Mouse (Mus musculus): Measurements from ENCODE around the gene Kcnd2. TPM values are rescaled to one million over a fixed set of nuclear protein-coding genes. Genes with fewer than 3 reads are reported as not detected.

The Kcnd2 gene
- total RNA-seq, 2 experiments from 2014 or later: 0.03 TPM; not detected in 1

DNA sequence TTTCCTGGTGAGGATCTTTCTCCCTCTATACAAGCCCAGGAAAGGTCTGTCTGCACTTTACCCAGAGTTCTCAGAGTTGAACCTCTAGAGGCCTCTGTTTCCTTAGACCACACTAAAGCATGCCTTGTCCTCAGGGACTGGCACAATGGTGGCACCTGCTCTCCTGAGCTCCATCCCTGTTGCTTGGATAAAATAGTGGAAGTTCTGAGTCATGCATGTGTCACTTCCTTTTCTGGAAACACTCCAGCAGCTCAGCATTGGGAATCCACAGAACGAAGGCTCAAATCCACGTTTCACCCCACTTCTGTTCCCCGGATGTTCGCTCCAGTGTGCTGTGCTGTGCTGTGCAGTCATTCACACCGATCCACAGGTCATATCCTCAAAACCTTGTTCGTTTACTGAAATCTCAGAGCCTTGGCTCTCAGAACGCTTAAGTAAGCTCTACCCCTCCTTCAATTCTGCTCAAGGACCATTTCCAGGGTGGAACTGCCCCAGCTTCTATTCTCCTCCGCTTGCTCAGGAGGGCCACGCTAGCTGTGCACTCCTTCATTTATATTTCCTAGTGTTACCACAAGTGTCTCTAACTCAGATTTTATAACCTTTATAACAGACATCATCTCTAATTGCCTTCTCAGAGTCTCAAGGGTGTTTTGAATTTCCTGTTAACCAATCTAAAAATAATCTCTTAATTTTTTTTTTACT, 553.6 kb downstream of the Kcnd2 start:
- no peak for DNase-seq
- peak overlapping the region; percentile 66 for H3K27ac ChIP-seq
- intact Hi-C loops (cut with DNase I): no loop called here
- no peak for TF ChIP-seq CTCF (IDR thresholded peaks at IDR 0.05)
- no peak overlapping the region for H3K4me3 ChIP-seq

DNA sequence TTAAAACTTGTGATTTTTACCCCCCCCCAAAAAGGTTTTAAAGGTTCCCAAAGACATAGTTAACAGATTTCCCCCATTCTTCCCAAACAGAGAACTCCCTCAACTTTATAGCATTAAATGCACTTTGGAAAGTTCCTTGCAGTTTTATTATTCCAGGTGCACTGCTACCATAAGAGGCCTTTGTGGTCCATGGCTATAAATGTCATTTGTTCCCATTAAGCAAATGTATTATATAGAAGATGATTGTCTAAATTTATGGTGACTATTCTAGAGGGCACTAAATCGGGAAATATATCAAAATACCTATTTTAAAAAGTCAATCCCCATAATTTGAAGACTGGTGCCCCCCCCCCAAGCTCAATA, 554.1 kb downstream of the Kcnd2 start:
- DNase-seq: no peak
- intact Hi-C loops (cut with DNase I): no loop called here
- TF ChIP-seq CTCF (IDR thresholded peaks at IDR 0.05): no peak

DNA sequence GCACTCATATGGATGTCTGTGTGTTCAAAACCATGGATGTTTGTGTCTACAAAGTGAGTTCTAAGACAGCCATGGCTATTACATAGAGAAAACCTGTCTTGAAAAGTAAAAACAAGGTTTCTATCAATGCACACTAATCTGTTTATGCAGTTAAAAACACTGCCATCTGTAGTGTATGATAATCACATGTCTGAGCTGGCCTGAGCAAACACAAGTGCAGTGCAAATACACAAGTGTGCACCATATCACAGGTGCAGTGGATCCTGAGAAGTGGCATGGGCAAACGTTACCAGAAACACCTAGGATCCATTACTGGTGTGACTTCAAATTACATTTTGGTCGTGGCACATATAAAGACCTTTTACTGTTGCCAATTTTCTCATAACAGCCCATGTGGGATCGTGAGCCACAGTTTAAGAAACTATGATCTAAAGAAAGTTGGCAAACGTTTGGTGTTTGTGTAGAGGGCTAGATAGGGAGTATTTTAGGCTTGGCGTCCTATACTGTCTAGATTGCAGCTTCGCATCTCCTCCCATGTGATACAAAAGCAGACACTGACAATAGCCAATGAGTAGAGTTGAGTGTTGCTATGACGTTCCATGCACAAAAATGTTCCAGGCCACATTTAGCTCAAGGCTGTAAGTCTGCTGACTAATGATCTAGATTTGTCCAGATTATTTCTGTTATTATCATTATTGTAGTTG, 559.1 kb downstream of the Kcnd2 start:
- intact Hi-C loops (cut with DNase I): no loop called here
- no peak for TF ChIP-seq CTCF (IDR thresholded peaks at IDR 0.05)
- no peak for DNase-seq
- Histone ChIP-seq H3K4me3 (no peak overlapping the region), H3K27ac (no peak overlapping the region)

More for the DNA sequence above, 554.1 kb downstream of the Kcnd2 start:
- H3K4me3 ChIP-seq: no peak overlapping the region
- H3K27ac ChIP-seq: 0 out of 2 replicates have a peak overlapping the region, but pooled peaks have one; percentile 66

Data from gastrocnemius, adult 2 months (tissue).